In the genomic region with DNA sequence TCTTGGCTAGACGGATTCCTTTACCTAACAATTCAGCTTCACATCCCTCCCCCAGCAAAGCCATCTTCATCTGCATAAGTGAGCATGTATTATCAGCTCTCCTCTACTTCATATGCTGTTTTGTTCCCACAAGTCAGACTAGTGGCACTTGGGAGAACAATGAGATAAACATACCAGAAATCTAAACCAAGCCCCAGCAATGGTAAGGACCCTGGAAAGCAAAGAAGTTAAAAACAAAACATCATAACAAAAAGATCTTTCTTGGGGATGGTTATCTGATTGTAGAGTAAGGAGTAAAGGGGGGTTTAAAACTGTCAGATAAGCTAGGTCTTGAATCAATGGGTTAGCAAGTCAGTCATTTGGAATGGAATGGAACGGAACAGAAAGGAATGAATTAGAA, we compare ENCODE assay signal across 8 mouse cellular contexts. TPM values are rescaled to one million over a fixed set of nuclear protein-coding genes. Genes with fewer than 3 reads are reported as not detected.
A peak's percentile ranks its signal among the peaks of the same experiment; 100 is the strongest.
DNase-seq lines count a peak whose midpoint lies in the region; ATAC-seq and TF ChIP-seq lines count a peak whose summit lies in the region.

No protein-coding gene starts in this region.

- peaks cover 11% of the 10 kb centered on the region; the same call in 1 of the 2 replicates for H3K36me3 ChIP-seq in kidney, embryonic 15.5 days
- H3K36me3 ChIP-seq in hindbrain, embryonic 12.5 days: peaks cover 16% of the 10 kb centered on the region
- H3K36me3 ChIP-seq in midbrain, embryonic 12.5 days: peaks cover 22% of the 10 kb centered on the region

- H3K4me1 ChIP-seq in kidney, embryonic 15.5 days: peaks cover 15% of the 10 kb centered on the region
- H3K4me1 ChIP-seq in bone marrow, adult 2 months (ENCODE audit: control insufficient read depth, insufficient read depth, low read length): no peaks in the 10 kb centered on the region; the same call in 1 of the 2 replicates
- peaks cover 18% of the 10 kb centered on the region for H3K4me1 ChIP-seq in hindbrain, embryonic 12.5 days
- peaks cover 13% of the 10 kb centered on the region for H3K4me1 ChIP-seq in midbrain, embryonic 12.5 days

- peak overlapping the region; percentile 93 for H3K4me3 ChIP-seq in kidney, embryonic 15.5 days (replicated peaks)
- peak overlapping the region; percentile 90 for H3K4me3 ChIP-seq in bone marrow, adult 2 months (replicated peaks; ENCODE audit: control insufficient read depth, low read depth, low read length)
- H3K4me3 ChIP-seq in hindbrain, embryonic 12.5 days: peak overlapping the region; percentile 86
- peak overlapping the region; percentile 81 for H3K4me3 ChIP-seq in midbrain, embryonic 12.5 days

- peak overlapping the region; percentile 75 for H3K4me2 ChIP-seq in kidney, embryonic 15.5 days
- peak overlapping the region; percentile 63 for H3K4me2 ChIP-seq in hindbrain, embryonic 12.5 days (replicated peaks)
- H3K4me2 ChIP-seq in midbrain, embryonic 12.5 days (replicated peaks): peak overlapping the region; percentile 59

- WGBS in kidney, embryonic 15.5 days: 20% methylated on average over 2 of the region's 2 CpGs
- 46% methylated on average over 2 of the region's 2 CpGs for WGBS in bone marrow, adult 2 months
- 8% methylated on average over 2 of the region's 2 CpGs for WGBS in hindbrain, embryonic 12.5 days
- 5% methylated on average over 2 of the region's 2 CpGs for WGBS in midbrain, embryonic 12.5 days

- no peak for TF ChIP-seq CTCF in bone marrow, adult 2 months (IDR thresholded peaks at IDR 0.05; ENCODE audit: control insufficient read depth, insufficient read depth, low read length)

- no peak for ATAC-seq in kidney, embryonic 15.5 days (replicated peaks; ENCODE audit: low FRiP score)
- no peak for ATAC-seq in hindbrain, embryonic 12.5 days (ENCODE audit: low FRiP score)
- no peak for ATAC-seq in midbrain, embryonic 12.5 days (ENCODE audit: low FRiP score, low read depth)

- no peaks in the 10 kb centered on the region for H3K9me3 ChIP-seq in kidney, embryonic 15.5 days (replicated peaks)
- H3K9me3 ChIP-seq in hindbrain, embryonic 12.5 days (replicated peaks): no peaks in the 10 kb centered on the region
- no peaks in the 10 kb centered on the region for H3K9me3 ChIP-seq in midbrain, embryonic 12.5 days

- DNase-seq in kidney, adult 18-20 months: no peak
- no peak for DNase-seq in urinary bladder, postnatal 36 days (ENCODE audit: low spot score in 2 of 2)
- DNase-seq in spleen, postnatal 14 days (ENCODE audit: low spot score in 2 of 2): no peak
- no peak for DNase-seq in embryo, embryonic 10 days (ENCODE audit: low spot score)

- TF ChIP-seq POLR2A in bone marrow, adult 2 months (IDR thresholded peaks at IDR 0.05; ENCODE audit: borderline replicate concordance, control insufficient read depth, low read depth, low read length): no peak

- H3K9ac ChIP-seq in kidney, embryonic 15.5 days: peak overlapping the region; percentile 94
- H3K9ac ChIP-seq in hindbrain, embryonic 12.5 days: peak overlapping the region; percentile 96
- peak overlapping the region; percentile 90 for H3K9ac ChIP-seq in midbrain, embryonic 12.5 days (replicated peaks)

- peak overlapping the region; percentile 89; the same call in 1 of the 2 replicates for H3K27ac ChIP-seq in kidney, embryonic 15.5 days
- H3K27ac ChIP-seq in bone marrow, adult 2 months (ENCODE audit: control insufficient read depth, insufficient read depth, low read depth, low read length, poor library complexity): no peak overlapping the region
- peak overlapping the region; percentile 91 for H3K27ac ChIP-seq in hindbrain, embryonic 12.5 days
- peak overlapping the region; percentile 88 for H3K27ac ChIP-seq in midbrain, embryonic 12.5 days (replicated peaks)

- H3K27me3 ChIP-seq in kidney, embryonic 15.5 days: no peaks in the 10 kb centered on the region
- H3K27me3 ChIP-seq in hindbrain, embryonic 12.5 days: no peaks in the 10 kb centered on the region
- H3K27me3 ChIP-seq in midbrain, embryonic 12.5 days: no peaks in the 10 kb centered on the region

RNA-seq across cellular contexts. Expression of gene Flywch1, which starts 0.9 kb away (rescaled TPM):
- 89.5 and 91.0 TPM in 2 replicates for polyA plus RNA-seq in kidney, embryonic 15.5 days (2015; fragmentation: Nextera tagmentation; extraction: Ambion mirVana)
- polyA plus RNA-seq in bone marrow, adult 2 months (2011; ENCODE audit: insufficient read depth, insufficient read length, low replicate concordance, missing spikeins): 5.5 and 11.2 TPM in 2 replicates
- polyA plus RNA-seq in hindbrain, embryonic 12.5 days (2016; fragmentation: Nextera tagmentation; extraction: Ambion mirVana): 203 and 212 TPM in 2 replicates
- 212 and 220 TPM in 2 replicates for polyA plus RNA-seq in midbrain, embryonic 12.5 days (2016; fragmentation: Nextera tagmentation; extraction: Ambion mirVana)

RNA-seq across cellular contexts. Expression of gene Flywch2, which starts 15.4 kb away (rescaled TPM):
- polyA plus RNA-seq in kidney, embryonic 15.5 days (2015; fragmentation: Nextera tagmentation; extraction: Ambion mirVana): 35.0 and 37.4 TPM in 2 replicates
- polyA plus RNA-seq in bone marrow, adult 2 months (2011; ENCODE audit: insufficient read depth, insufficient read length, low replicate concordance, missing spikeins): not detected in 2 replicates
- 48.1 and 49.4 TPM in 2 replicates for polyA plus RNA-seq in hindbrain, embryonic 12.5 days (2016; fragmentation: Nextera tagmentation; extraction: Ambion mirVana)
- 33.6 and 37.2 TPM in 2 replicates for polyA plus RNA-seq in midbrain, embryonic 12.5 days (2016; fragmentation: Nextera tagmentation; extraction: Ambion mirVana)

RNA-seq across cellular contexts. Expression of gene Srrm2, which starts 19.8 kb away (rescaled TPM):
- 496 and 536 TPM in 2 replicates for polyA plus RNA-seq in kidney, embryonic 15.5 days (2015; fragmentation: Nextera tagmentation; extraction: Ambion mirVana)
- 328 and 487 TPM in 2 replicates for polyA plus RNA-seq in bone marrow, adult 2 months (2011; ENCODE audit: insufficient read depth, insufficient read length, low replicate concordance, missing spikeins)
- polyA plus RNA-seq in hindbrain, embryonic 12.5 days (2016; fragmentation: Nextera tagmentation; extraction: Ambion mirVana): 670 and 682 TPM in 2 replicates
- 736 and 744 TPM in 2 replicates for polyA plus RNA-seq in midbrain, embryonic 12.5 days (2016; fragmentation: Nextera tagmentation; extraction: Ambion mirVana)

RNA-seq across cellular contexts. Expression of gene Kremen2, which starts 24.9 kb away (rescaled TPM):
- polyA plus RNA-seq in kidney, embryonic 15.5 days (2015; fragmentation: Nextera tagmentation; extraction: Ambion mirVana): 1.9 and 2.2 TPM in 2 replicates
- not detected in 2 replicates for polyA plus RNA-seq in bone marrow, adult 2 months (2011; ENCODE audit: insufficient read depth, insufficient read length, low replicate concordance, missing spikeins)
- 2.9 and 5.7 TPM in 2 replicates for polyA plus RNA-seq in hindbrain, embryonic 12.5 days (2016; fragmentation: Nextera tagmentation; extraction: Ambion mirVana)
- 1.2 and 1.5 TPM in 2 replicates for polyA plus RNA-seq in midbrain, embryonic 12.5 days (2016; fragmentation: Nextera tagmentation; extraction: Ambion mirVana)

RNA-seq across cellular contexts. Expression of gene Paqr4, which starts 29.8 kb away (rescaled TPM):
- polyA plus RNA-seq in kidney, embryonic 15.5 days (2015; fragmentation: Nextera tagmentation; extraction: Ambion mirVana): 19.8 and 23.8 TPM in 2 replicates
- polyA plus RNA-seq in bone marrow, adult 2 months (2011; ENCODE audit: insufficient read depth, insufficient read length, low replicate concordance, missing spikeins): 6.4 and 8.1 TPM in 2 replicates
- polyA plus RNA-seq in hindbrain, embryonic 12.5 days (2016; fragmentation: Nextera tagmentation; extraction: Ambion mirVana): 40.3 and 41.6 TPM in 2 replicates
- polyA plus RNA-seq in midbrain, embryonic 12.5 days (2016; fragmentation: Nextera tagmentation; extraction: Ambion mirVana): 40.4 and 41.2 TPM in 2 replicates

Comparison
In these comparisons a context has a peak if more than half of its experiments do, and no peak if none do; other contexts are left out.
1. RNA of gene Flywch2, which starts 15.4 kb away (polyA plus RNA-seq): 48.1 to 49.4 TPM in hindbrain, embryonic 12.5 days, 35.0 to 37.4 TPM in kidney, embryonic 15.5 days and 33.6 to 37.2 TPM in midbrain, embryonic 12.5 days; not detected in bone marrow, adult 2 months; every median in the first group is over 10 times any median in the second.
2. Peak in every context shown above with its lines, with median percentiles within 50 percentile points of each other: H3K4me2 ChIP-seq, H3K4me3 ChIP-seq and H3K9ac ChIP-seq.